Mouse (Mus musculus): ENCODE results near the gene Ifi27l2b.
"Not testable (repeated sequence)": the region's sequence is repeated elsewhere in the genome, so short reads cannot be mapped to it uniquely, and the experiment has no call there.

Gene Ifi27l2b

GRCm38 (mm10) chr12:103457140-103457539, at the start of gene Ifi27l2b:
Gene Ifi27l2b (minus strand): TSS chr12:103457223.
- no peak for DNase-seq (ENCODE audit: low read depth, low spot score)

- DNase-seq (ENCODE audit: low read depth, low spot score), result no peak
These were observed 47.4 kb upstream of the Ifi27l2b start for GRCm38 (mm10) chr12:103504402-103504801.

GRCm38 (mm10) chr12:103503300-103503699, 46.3 kb upstream of the Ifi27l2b start:
- no peak for DNase-seq (ENCODE audit: low read depth, low spot score)

- no peak for DNase-seq (ENCODE audit: low read depth, low spot score)
These were observed 42.2 kb upstream of the Ifi27l2b start for GRCm38 (mm10) chr12:103499261-103499660.

- DNase-seq (ENCODE audit: low read depth, low spot score), result no peak
These were observed 41.7 kb upstream of the Ifi27l2b start for GRCm38 (mm10) chr12:103498768-103499167.

GRCm38 (mm10) chr12:103494486-103494885, 37.5 kb upstream of the Ifi27l2b start:
- peak; percentile 61 for DNase-seq (ENCODE audit: low read depth, low spot score)

GRCm38 (mm10) chr12:103492767-103493166, 35.7 kb upstream of the Ifi27l2b start:
- peak; percentile 83 for DNase-seq (ENCODE audit: low read depth, low spot score)

- DNase-seq (ENCODE audit: low read depth, low spot score), result no peak
These were observed 34.2 kb upstream of the Ifi27l2b start for GRCm38 (mm10) chr12:103491091-103491730.

- DNase-seq (ENCODE audit: low read depth, low spot score), result no peak
These were observed 30.7 kb upstream of the Ifi27l2b start for GRCm38 (mm10) chr12:103487750-103488149.

GRCm38 (mm10) chr12:103487276-103487675, 30.3 kb upstream of the Ifi27l2b start:
- no peak for DNase-seq (ENCODE audit: low read depth, low spot score)

- no peak for DNase-seq (ENCODE audit: low read depth, low spot score)
These were observed 29.7 kb upstream of the Ifi27l2b start for GRCm38 (mm10) chr12:103486726-103487125.

- DNase-seq (ENCODE audit: low read depth, low spot score), result peak; percentile 14
These were observed 27.4 kb upstream of the Ifi27l2b start for GRCm38 (mm10) chr12:103484200-103484972.

GRCm38 (mm10) chr12:103482781-103483180, 25.8 kb upstream of the Ifi27l2b start:
- DNase-seq (ENCODE audit: low read depth, low spot score), result no peak

GRCm38 (mm10) chr12:103481671-103482070, 24.6 kb upstream of the Ifi27l2b start:
- no peak for DNase-seq (ENCODE audit: low read depth, low spot score)

- no peak for DNase-seq (ENCODE audit: low read depth, low spot score)
These were observed 20.5 kb upstream of the Ifi27l2b start for GRCm38 (mm10) chr12:103477461-103478015.

GRCm38 (mm10) chr12:103476779-103477389, 19.9 kb upstream of the Ifi27l2b start:
- DNase-seq (ENCODE audit: low read depth, low spot score), result no peak

GRCm38 (mm10) chr12:103474481-103474880, 17.5 kb upstream of the Ifi27l2b start:
- DNase-seq (ENCODE audit: low read depth, low spot score), result no peak

- not testable (repeated sequence) for DNase-seq (ENCODE audit: low read depth, low spot score)
These were observed 296 bp downstream of the Ifi27l2b start for GRCm38 (mm10) chr12:103456727-103457126.

GRCm38 (mm10) chr12:103453361-103453760, 3.7 kb downstream of the Ifi27l2b start:
- no peak for DNase-seq (ENCODE audit: low read depth, low spot score)

GRCm38 (mm10) chr12:103445060-103445459, 12.0 kb downstream of the Ifi27l2b start:
- DNase-seq (ENCODE audit: low read depth, low spot score), result no peak

GRCm38 (mm10) chr12:103444261-103444660, 12.8 kb downstream of the Ifi27l2b start:
- not testable (repeated sequence) for DNase-seq (ENCODE audit: low read depth, low spot score)

- no peak for DNase-seq (ENCODE audit: low read depth, low spot score)
These were observed 13.5 kb downstream of the Ifi27l2b start, which contains the start of gene Ifi27l2a for GRCm38 (mm10) chr12:103443524-103443923. Gene Ifi27l2a (minus strand): TSS chr12:103443680.

Measured in ES-CJ7 (cell line).